Mouse (Mus musculus) gastrocnemius, postnatal 10 days (tissue): Measurements from ENCODE around the gene Orc5. TPM values are rescaled to one million over a fixed set of nuclear protein-coding genes. Genes with fewer than 3 reads are reported as not detected.

ENCODE experiments used
- DNase-seq: peaks from one replicate; pipeline ENCODE4 v3.0.0; 2021; ENCODE audit warnings: mixed read lengths
- long read RNA-seq, 2 experiments: library from polyadenylated mRNA; stranded (forward); transcript quantifications; one replicate each; pipeline ENCODE4 v2.0.0; 2021
- total RNA-seq, 2 experiments: library from RNA; stranded (reverse); gene quantifications; 2 replicates each; pipeline ENCODE4 v1.2.3; 2021

Gene Orc5
- total RNA-seq: 10 to 100 TPM in 1 of 2 experiments, 1 to 10 TPM in 1; 8.8 to 11.5 TPM
- long read RNA-seq, experiment 1, transcript Orc5-201 (14 exons, 2,103 nt): major isoform, 6 of 8 reads
- long read RNA-seq, experiment 1, partial matches to known transcripts: 0 of 8 reads
- long read RNA-seq, experiment 1, other reads (novel, unspliced or antisense): 2 of 8 reads
- long read RNA-seq, experiment 2, transcript Orc5-201 (14 exons, 2,103 nt): major isoform, 7 of 13 reads
- long read RNA-seq, experiment 2, partial matches to known transcripts: 0 of 13 reads
- long read RNA-seq, experiment 2, other reads (novel, unspliced or antisense): 6 of 13 reads

GRCm38 (mm10) chr5:22550033-22550551 lies at the start of gene Orc5:
Gene Orc5 (minus strand): TSS chr5:22550429.
- DNase-seq: peak; percentile 94

DNA sequence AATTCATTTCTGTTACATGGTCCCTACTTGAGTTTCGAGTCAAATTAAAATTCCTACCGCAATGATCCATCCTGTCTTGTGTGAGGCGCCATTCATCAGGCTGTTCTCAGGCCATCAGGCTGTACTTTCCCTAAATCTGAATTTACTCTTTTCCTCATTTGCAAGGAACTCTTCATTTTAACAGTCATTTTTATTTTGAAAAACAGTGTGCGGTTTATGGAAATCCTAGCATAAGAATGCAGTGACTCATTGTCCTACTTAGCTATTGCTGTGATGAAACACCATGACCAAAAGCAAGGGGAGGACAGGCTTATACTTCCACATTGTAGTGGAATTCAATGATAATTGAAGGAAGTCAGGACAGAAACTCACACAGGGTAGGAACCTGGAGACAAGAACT lies 46.8 kb upstream of the Orc5 start:
- DNase-seq: no peak

DNA sequence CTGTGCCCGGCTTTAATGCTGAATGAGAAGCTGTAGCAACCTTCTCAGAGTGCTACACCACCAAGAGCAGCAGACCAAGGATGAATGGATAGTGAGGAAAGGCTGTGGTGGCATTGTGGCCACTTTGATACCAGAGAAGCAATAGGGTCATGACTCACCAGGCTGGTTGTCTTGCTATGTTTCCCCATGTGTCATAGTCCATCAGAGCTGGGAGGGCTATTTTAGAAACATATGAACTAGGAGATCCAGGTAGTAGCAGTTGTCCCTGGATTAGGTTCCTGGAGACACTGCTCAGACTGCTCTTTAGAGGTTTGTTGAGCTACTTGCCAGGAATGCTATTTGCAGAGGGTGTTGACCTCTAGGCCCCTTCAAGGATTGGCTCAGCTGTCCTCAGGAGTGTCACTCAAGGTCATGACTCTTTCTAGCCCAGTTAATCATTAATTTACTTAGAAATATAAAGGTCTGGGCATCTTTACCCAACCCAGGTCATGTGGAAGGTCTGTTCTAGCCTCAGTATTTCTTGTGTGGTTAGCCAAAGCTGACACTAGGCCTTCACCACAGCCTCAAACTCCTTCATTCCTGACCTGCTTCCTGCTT lies 39.2 kb upstream of the Orc5 start:
- no peak for DNase-seq

DNA sequence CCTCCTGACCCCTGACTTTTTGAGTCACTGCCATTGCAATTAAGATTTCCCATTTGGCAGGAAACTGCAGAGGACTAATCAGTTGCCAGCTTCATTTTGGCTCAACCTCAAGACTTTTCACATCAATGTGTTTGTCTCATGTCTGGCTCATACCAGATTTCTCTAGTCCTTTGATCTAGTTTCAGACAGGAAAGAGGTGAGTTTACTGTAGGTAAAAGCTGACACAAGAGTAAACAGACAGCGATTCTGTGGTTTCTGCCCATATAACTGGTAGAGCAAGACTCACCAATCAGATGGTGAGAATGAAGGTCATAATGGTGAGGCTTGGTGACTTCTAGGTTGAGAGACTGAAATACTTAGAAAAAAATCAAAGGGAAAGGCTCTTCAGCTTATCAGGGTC lies 37.3 kb upstream of the Orc5 start:
- DNase-seq: no peak

DNA sequence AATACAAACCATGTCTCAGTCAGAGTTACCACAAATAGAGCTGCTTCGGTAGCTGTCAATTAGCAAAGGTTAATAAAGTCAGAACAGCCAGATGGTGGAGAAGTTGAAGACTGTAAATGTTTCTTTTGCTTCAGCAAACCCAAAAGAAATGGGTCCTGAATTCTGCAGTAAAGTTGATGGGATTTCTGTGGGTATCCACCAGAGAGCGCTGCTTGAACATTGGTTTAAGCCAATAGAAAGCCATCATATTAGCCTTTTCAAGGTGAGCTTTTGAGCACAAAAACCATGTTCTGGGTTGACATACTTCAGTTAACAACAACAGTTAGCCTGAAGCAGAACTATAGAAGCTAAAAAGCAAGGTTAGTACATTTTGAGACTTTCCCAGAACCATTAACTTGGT lies 34.3 kb upstream of the Orc5 start:
- no peak for DNase-seq

DNA sequence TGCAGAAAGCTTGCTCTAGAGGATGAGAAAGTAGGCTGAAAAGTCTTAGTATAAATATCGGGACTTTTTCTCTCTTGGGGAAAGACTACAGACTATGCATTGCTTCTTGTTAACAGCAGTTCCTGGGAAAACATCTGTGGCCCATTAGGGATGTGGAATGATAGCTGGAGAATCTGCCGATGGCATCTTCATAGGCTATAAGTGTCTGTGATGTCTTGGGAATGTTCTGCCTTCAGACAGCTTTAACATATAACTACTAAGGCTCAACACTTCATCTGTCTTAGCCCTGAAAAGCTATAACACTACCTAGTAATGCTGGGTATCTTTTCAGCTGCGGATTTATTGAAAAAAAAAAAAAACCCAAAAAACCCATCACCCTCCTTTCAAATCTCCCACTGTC lies 27.8 kb upstream of the Orc5 start:
- DNase-seq: no peak

- DNase-seq: no peak
Measured at GRCm38 (mm10) chr5:22574751-22575150, 24.5 kb upstream of the Orc5 start.

DNA sequence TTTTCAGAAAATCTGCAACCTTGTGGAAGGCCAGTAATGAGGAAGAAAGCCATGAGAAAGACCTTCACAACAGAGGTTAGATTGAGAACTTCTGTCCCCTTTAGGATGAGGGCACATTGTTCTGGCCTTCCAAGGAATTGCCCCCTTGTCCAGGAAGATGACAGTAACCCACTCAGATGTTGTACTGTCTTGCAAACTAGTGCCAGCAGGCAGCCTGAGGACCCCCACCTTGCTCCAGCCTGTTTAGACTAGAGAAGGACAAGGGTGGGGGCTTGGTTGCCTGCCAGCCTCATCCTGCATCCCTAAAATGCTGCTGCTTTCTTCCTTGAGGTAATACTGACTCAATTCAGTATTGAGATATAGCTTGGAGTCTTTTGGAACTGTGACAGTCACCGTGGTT lies 23.9 kb upstream of the Orc5 start:
- DNase-seq: no peak

- DNase-seq: no peak
Measured at GRCm38 (mm10) chr5:22573696-22574095, 23.5 kb upstream of the Orc5 start.

DNA sequence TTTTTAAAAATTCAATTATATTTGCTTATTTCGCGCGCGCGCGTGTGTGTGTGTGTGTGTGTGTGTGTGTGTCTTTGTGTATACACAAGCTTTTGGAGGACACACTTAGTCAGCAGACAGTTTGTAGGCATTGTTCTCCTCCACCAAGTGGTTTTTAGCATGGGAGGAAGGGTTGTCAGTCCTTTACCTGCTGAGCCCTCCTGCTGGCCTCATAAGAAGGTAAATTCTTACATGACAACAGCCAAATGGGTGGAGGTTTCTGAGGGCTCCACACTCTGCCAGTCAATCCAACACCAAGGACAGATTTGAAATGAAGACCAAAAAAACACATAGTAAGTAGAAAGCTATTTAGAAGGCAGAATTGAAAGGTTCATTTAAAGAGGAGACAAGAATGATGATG lies 22.7 kb upstream of the Orc5 start:
- no peak for DNase-seq

DNA sequence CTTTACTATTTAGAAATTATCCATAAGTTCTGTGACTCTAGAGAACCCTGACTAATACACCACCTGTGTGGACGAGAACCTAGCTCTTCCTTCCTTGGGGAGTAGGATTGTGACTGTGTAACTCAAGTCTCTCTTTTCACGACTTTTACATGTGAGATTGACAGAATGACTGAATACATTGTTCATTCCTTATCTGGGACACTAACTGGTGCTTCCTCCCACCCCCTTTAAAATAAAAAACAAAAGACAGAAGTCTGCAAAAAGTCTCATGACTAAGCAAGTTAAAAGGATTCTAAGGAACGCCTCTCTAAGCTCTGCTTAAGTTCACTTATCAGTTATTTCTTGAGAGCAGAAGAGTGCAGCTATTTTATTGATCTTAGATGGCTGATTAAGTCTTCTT lies 22.2 kb upstream of the Orc5 start:
- no peak for DNase-seq

DNA sequence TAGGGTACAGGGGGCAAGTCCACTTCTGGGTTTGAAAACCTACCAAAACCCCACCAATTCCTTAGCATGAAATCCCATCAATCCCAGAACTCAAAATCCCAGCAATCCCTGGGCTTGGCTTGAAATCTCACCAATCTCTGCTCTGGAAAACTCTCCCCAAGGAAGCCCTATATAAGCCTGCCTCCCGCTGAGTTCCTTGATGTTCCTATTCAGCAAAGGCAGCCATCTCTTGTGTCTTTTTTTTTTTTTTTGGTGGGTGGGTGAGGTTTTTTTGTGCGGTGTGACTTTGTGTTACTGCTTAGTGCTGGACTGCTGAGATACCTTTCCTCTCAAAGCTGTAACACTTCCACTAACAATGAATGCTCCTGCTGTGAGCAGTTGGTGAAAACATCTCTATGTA lies 15.5 kb upstream of the Orc5 start:
- DNase-seq: no peak

GRCm38 (mm10) chr5:22559801-22560200 lies 9.6 kb upstream of the Orc5 start:
- DNase-seq: no peak

DNA sequence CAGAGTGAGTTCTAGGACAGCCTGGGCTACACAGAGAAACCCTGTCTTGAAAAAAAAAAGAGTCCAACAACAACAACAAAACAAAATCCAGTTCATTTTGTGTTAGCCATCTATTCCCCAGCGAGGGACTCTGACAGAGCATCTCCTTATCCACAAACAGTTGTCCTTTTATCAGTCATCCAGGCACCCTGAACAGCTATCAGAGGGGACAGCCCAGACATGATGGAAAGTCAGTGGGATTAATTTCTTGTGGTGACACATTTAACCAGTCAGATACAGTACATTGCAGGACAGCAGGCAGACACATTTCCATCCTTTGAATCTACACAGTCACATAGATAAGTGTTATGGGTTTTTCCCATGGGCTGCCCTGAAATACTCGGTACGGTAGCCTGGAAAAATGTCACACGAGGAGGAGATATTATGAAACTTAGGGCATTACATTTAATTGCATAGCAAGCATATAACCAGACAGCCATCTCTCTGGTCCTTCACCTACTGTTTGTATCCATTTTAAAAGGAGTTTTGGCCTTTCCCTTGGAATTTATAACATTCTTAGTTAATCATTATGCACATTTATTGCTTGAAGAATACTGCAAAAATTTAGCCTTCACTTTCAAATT lies 7.4 kb upstream of the Orc5 start:
- DNase-seq: no peak

- DNase-seq: no peak
Measured at GRCm38 (mm10) chr5:22556713-22557112, 6.5 kb upstream of the Orc5 start.

DNA sequence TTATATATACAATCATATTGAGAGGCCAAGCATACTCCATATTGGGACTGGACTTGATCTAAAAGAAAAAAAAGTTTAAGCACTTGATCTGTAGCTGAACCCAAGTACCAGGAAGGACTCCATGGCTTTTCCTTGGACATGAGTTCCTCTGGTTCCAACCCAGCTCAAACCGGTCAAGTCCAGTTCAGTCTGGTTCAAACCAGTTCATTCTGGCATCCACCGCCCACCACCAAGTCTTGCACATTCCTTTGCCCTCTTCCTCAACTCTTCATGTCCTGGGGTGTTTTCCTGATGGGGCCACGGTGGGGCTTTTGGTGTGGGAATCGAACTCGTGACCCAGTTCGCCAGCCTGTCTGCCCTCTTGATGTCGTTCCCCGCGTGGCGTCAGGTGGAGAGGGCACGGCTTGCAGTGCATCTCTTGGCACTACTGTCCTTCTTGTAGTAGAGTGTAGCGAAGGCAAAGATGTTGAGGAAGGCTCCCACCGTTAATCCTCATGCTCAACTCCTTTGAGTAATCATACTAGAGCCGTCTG lies 2.1 kb upstream of the Orc5 start:
- DNase-seq: no peak

DNA sequence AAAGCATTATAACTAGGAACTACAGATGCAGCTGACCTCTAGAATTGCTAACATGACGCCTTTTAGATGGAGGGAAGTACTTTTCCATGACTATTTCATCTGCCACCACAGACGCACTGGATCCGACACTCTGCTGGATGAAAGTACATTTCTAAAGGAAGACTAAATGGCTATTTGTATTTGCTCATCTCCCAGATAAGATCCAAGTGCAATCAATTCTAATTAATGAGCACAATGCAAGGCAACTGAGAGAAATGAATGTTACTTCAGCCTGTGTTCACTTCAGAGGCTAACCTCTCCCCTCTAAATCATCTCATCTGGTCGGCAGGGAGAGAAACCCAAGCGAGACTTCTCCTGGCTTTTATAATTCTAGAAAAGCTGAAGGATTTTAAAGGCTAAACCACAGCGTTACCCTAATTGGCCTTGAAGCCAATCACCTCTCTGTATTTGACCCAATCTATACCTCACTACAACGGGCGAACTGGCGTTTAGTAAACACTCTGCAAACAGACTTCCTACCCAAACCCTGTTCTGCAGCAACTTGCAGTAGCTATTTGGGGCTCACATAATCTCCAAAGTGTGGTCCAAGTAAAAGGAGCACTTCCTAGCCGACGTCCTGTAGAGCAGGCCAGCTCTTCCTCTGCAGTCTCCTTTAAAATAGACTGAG lies 730 bp downstream of the Orc5 start:
- DNase-seq: no peak

DNA sequence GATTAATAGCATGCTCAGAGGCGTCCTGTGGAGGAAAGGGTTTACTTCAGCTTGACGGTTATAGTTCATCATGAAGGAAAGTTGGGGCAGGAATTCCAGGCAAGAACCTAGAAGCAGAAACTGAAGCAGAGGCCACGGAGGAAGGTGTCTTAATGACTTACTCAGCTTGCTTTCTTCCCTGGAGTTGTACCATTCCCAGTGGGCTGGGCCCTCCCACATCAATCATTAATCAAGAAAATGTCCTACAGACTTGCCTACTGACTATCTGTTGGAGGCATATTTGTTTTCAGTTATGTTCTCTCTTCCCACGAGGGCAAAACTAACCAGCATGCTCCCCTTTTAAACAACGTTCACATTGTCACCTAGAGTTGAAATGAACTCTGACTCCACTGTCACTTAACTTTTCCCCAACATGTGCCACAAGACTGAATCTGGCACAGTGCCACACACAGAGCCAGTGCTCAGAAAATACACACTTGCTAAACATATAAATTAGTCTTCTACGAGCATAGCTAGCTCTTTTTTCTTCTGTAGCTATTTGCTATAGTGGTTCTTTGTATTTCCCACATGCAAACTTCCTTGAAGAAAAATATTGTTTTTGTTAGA lies 1.6 kb downstream of the Orc5 start:
- no peak for DNase-seq

DNA sequence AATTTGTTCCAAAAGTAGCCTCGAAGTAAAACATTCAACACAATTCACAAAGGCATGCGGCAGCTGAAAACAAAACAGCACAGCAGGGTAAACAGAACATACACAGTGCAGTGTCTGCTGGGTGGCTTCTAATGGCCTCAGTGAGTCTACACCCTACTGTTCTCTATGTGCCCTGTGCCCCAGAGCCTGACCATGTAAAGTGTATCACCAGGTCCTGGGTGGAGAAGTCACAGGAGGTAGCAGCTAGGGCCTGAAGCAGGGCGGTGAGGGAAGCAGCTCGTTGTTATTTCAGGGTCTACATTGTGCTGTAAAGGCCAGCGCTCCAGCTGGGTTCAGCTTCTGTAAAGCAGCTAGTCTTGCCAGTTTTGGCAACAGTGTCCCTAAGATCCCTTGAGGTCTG lies 3.7 kb downstream of the Orc5 start:
- DNase-seq: no peak

DNA sequence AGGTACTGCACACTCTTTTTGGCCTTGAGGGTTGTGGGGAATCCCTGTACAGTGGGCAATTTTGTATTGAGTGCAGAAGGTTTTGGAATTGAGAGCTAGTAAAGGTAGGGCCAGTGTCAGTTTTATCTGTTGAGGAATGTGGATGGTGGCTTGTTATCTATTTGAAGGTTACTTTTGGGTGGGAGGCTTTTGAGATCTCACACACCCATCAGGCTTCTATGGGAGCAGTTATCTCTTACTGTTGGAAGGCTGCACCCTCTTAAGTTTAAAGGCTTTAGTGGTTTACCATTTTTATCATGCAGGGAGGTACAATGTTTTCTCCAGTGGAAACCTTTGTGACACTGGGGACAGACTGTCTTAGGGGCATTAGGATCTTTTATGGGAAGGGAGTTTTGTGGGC lies 4.9 kb downstream of the Orc5 start:
- DNase-seq: no peak

DNA sequence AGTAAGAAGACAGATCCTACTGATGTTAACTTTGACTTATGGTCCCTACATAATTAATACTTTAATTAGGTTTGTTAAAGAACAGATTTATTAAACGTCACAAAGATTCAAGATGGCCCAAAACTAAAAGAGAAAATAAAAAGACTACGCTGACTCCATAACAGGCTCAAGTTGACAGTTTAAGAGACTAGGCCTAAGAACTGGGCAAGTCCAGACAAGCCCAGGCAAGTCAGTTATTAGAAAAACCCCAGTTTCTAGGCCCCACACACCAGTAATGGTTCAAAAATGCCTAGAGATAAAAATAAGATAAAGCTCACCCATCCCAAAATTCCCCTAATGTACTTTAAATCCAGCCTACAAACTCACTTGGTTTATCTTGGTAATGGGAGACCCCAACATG lies 7.6 kb downstream of the Orc5 start:
- no peak for DNase-seq

DNA sequence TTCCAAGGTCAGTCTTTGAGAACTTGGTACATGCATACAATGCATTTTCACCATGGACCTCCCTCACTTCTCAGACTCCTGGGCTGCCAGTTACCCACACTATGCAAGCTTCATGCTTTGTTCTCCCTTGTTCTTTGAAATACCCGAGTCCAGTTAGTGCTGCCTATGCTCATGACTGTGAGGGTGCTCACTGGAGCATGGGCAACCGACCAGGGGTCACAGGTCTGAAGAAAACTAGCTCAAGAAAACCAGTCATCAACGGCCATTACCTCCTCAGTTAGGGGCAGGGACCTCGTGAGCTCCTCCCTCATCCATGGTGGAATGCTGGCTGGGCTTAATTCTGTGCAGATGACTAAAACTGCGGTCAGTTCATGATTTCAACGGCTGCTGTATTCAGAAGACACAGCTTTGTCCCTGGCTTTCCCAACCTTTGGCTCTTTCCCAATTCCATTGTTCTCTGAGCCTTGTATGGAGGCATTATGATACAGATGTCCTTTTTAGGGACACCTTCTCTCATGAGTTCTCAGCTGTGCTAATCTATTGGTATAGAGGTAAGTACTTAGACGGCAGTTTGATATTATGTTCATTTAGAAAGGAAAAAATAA lies 11.1 kb downstream of the Orc5 start:
- no peak for DNase-seq
